ENCODE assay signal across 25 mouse cellular contexts in the genomic region with DNA sequence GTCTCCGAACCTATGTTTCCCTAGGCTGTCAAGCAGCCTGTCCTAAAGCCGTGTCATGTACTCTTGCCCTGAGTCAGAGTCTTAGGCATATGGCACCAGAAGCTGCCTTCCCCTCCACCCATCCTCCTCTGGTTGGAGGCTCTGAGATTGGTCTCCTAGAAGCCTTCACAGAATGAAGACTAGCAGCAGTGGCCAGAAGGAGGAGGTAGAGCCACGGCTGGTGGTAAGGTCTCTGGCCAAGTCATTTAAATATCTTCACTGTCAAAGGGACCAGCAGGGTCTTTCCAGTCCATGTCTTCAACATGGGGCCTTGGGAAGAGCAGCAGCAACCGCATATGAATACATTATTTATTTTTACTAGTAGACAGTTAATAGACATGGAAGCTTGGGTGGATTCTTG.
"Had no signal": no experiment of that assay in that cellular context is flagged by ENCODE, and none has a peak within 500 bp of the region (broad histone marks: within the 10 kb centered on the region; RNA-seq: fewer than 3 reads in every experiment).

No protein-coding gene starts in this region.

- H3K9me3 ChIP-seq: heart, embryonic 13.5 days; heart, embryonic 15.5 days; hindbrain, embryonic 13.5 days; hindbrain, embryonic 15.5 days; kidney, embryonic 15.5 days; limb, embryonic 13.5 days; limb, embryonic 15.5 days; liver, embryonic 12.5 days had no signal

- H3K9ac ChIP-seq: forebrain, postnatal 0 days; heart, embryonic 13.5 days; heart, embryonic 15.5 days; hindbrain, embryonic 13.5 days; hindbrain, embryonic 15.5 days; kidney, embryonic 15.5 days; limb, embryonic 13.5 days; limb, embryonic 15.5 days; liver, embryonic 12.5 days; liver, embryonic 14.5 days had no signal

- DNase-seq: forebrain, postnatal 0 days; gastrocnemius, postnatal 10 days; gastrocnemius, postnatal 36 days; heart, postnatal 14 days; kidney, adult 11 months; kidney, adult 2 months; kidney, adult 9 months; kidney, postnatal 14 days; kidney, postnatal 36 days; layer of hippocampus, adult 9-11 months; layer of hippocampus, postnatal 36 days; left cerebral cortex, postnatal 4 days had no signal

- H3K27me3 ChIP-seq: heart, embryonic 13.5 days; heart, embryonic 15.5 days; hindbrain, embryonic 13.5 days; hindbrain, embryonic 15.5 days; kidney, embryonic 15.5 days; limb, embryonic 13.5 days; limb, embryonic 15.5 days; liver, embryonic 12.5 days had no signal

- H3K36me3 ChIP-seq: hindbrain, embryonic 13.5 days; hindbrain, embryonic 15.5 days; kidney, embryonic 15.5 days; limb, embryonic 13.5 days; liver, embryonic 12.5 days had no signal

- H3K4me2 ChIP-seq: heart, embryonic 11.5 days; heart, embryonic 13.5 days; heart, embryonic 15.5 days; hindbrain, embryonic 13.5 days; hindbrain, embryonic 15.5 days; kidney, embryonic 15.5 days; limb, embryonic 13.5 days; limb, embryonic 15.5 days; liver, embryonic 12.5 days had no signal

- ATAC-seq: forebrain, postnatal 0 days; hindbrain, postnatal 0 days; intestine, embryonic 16.5 days; liver, embryonic 12.5 days had no signal

- H3K4me3 ChIP-seq: heart, embryonic 13.5 days; heart, embryonic 15.5 days; hindbrain, embryonic 13.5 days; hindbrain, embryonic 15.5 days; kidney, embryonic 15.5 days; limb, embryonic 13.5 days; limb, embryonic 15.5 days; liver, embryonic 12.5 days had no signal

- H3K27ac ChIP-seq: hindbrain, embryonic 13.5 days; hindbrain, embryonic 15.5 days; hindbrain, postnatal 0 days; kidney, embryonic 15.5 days; kidney, postnatal 0 days; limb, embryonic 13.5 days; limb, embryonic 15.5 days; liver, embryonic 12.5 days; liver, embryonic 14.5 days had no signal
